Mouse (Mus musculus): Measurements from ENCODE around the gene Ibtk. TPM values are rescaled to one million over a fixed set of nuclear protein-coding genes. Genes with fewer than 3 reads are reported as not detected.

Ibtk gene
- polyA plus RNA-seq, 1 experiment, result 47.9 TPM

- no peaks in the 10 kb centered on the region for H3K27me3 ChIP-seq (ENCODE audit: control insufficient read depth, insufficient read depth, low read length, poor library complexity, severe bottlenecking)
- no peak overlapping the region for H3K27ac ChIP-seq (ENCODE audit: insufficient read depth, low read length)
- no peak for TF ChIP-seq CTCF (IDR thresholded peaks at IDR 0.05; ENCODE audit: low read depth, low read length)
- TF ChIP-seq POLR2A (IDR thresholded peaks at IDR 0.05; ENCODE audit: insufficient read depth, low read length), result no peak
- no peak for TF ChIP-seq EP300 (IDR thresholded peaks at IDR 0.05; ENCODE audit: insufficient read depth, low read depth, low read length)
- no peaks in the 10 kb centered on the region for H3K4me1 ChIP-seq (ENCODE audit: control insufficient read depth, insufficient read depth, low read length)
- no peaks in the 10 kb centered on the region for H3K9me3 ChIP-seq (replicated peaks; ENCODE audit: control insufficient read depth, insufficient read depth, low read length, poor library complexity, severe bottlenecking)
- H3K36me3 ChIP-seq (ENCODE audit: control insufficient read depth, insufficient read depth, low read length, poor library complexity, severe bottlenecking), result peaks cover 23% of the 10 kb centered on the region
- H3K4me3 ChIP-seq (ENCODE audit: low read depth, low read length), result no peak overlapping the region
- H3K9ac ChIP-seq (ENCODE audit: low read depth, poor library complexity, severe bottlenecking), result no peak overlapping the region
Observed at GRCm38 (mm10) chr9:85734821-85735220, 14.3 kb downstream of the Ibtk start.

GRCm38 (mm10) chr9:85724078-85724477 is 25.1 kb downstream of the Ibtk start:
- peaks cover 43% of the 10 kb centered on the region for H3K36me3 ChIP-seq (ENCODE audit: control insufficient read depth, insufficient read depth, low read length, poor library complexity, severe bottlenecking)
- H3K9me3 ChIP-seq (replicated peaks; ENCODE audit: control insufficient read depth, insufficient read depth, low read length, poor library complexity, severe bottlenecking), result no peaks in the 10 kb centered on the region
- TF ChIP-seq EP300 (IDR thresholded peaks at IDR 0.05; ENCODE audit: insufficient read depth, low read depth, low read length) (no peak), POLR2A (IDR thresholded peaks at IDR 0.05; ENCODE audit: insufficient read depth, low read length) (no peak), CTCF (IDR thresholded peaks at IDR 0.05; ENCODE audit: low read depth, low read length) (no peak)
- H3K4me3 ChIP-seq (ENCODE audit: low read depth, low read length), result no peak overlapping the region
- no peaks in the 10 kb centered on the region for H3K27me3 ChIP-seq (ENCODE audit: control insufficient read depth, insufficient read depth, low read length, poor library complexity, severe bottlenecking)
- H3K27ac ChIP-seq (ENCODE audit: insufficient read depth, low read length), result no peak overlapping the region
- no peak overlapping the region for H3K9ac ChIP-seq (ENCODE audit: low read depth, poor library complexity, severe bottlenecking)
- H3K4me1 ChIP-seq (ENCODE audit: control insufficient read depth, insufficient read depth, low read length), result no peaks in the 10 kb centered on the region

- Histone ChIP-seq H3K9me3 (replicated peaks; ENCODE audit: control insufficient read depth, insufficient read depth, low read length, poor library complexity, severe bottlenecking) (no peaks in the 10 kb centered on the region), H3K27ac (ENCODE audit: insufficient read depth, low read length) (no peak overlapping the region), H3K4me1 (ENCODE audit: control insufficient read depth, insufficient read depth, low read length) (no peaks in the 10 kb centered on the region), H3K36me3 (ENCODE audit: control insufficient read depth, insufficient read depth, low read length, poor library complexity, severe bottlenecking) (peaks cover 51% of the 10 kb centered on the region), H3K9ac (ENCODE audit: low read depth, poor library complexity, severe bottlenecking) (no peak overlapping the region), H3K4me3 (ENCODE audit: low read depth, low read length) (no peak overlapping the region), H3K27me3 (ENCODE audit: control insufficient read depth, insufficient read depth, low read length, poor library complexity, severe bottlenecking) (no peaks in the 10 kb centered on the region)
- TF ChIP-seq EP300 (IDR thresholded peaks at IDR 0.05; ENCODE audit: insufficient read depth, low read depth, low read length) (no peak), POLR2A (IDR thresholded peaks at IDR 0.05; ENCODE audit: insufficient read depth, low read length) (no peak), CTCF (IDR thresholded peaks at IDR 0.05; ENCODE audit: low read depth, low read length) (no peak)
Observed at GRCm38 (mm10) chr9:85717336-85717735, 31.8 kb downstream of the Ibtk start.

- peaks cover 44% of the 10 kb centered on the region for H3K36me3 ChIP-seq (ENCODE audit: control insufficient read depth, insufficient read depth, low read length, poor library complexity, severe bottlenecking)
- H3K4me1 ChIP-seq (ENCODE audit: control insufficient read depth, insufficient read depth, low read length), result no peaks in the 10 kb centered on the region
- H3K27ac ChIP-seq (ENCODE audit: insufficient read depth, low read length), result no peak overlapping the region
- TF ChIP-seq CTCF (IDR thresholded peaks at IDR 0.05; ENCODE audit: low read depth, low read length) (no peak), EP300 (IDR thresholded peaks at IDR 0.05; ENCODE audit: insufficient read depth, low read depth, low read length) (no peak), POLR2A (IDR thresholded peaks at IDR 0.05; ENCODE audit: insufficient read depth, low read length) (no peak)
- no peaks in the 10 kb centered on the region for H3K27me3 ChIP-seq (ENCODE audit: control insufficient read depth, insufficient read depth, low read length, poor library complexity, severe bottlenecking)
- H3K9me3 ChIP-seq (replicated peaks; ENCODE audit: control insufficient read depth, insufficient read depth, low read length, poor library complexity, severe bottlenecking), result no peaks in the 10 kb centered on the region
- no peak overlapping the region for H3K9ac ChIP-seq (ENCODE audit: low read depth, poor library complexity, severe bottlenecking)
- H3K4me3 ChIP-seq (ENCODE audit: low read depth, low read length), result no peak overlapping the region
Observed at GRCm38 (mm10) chr9:85707302-85707701, 41.8 kb downstream of the Ibtk start.

- TF ChIP-seq CTCF (IDR thresholded peaks at IDR 0.05; ENCODE audit: low read depth, low read length) (no peak), EP300 (IDR thresholded peaks at IDR 0.05; ENCODE audit: insufficient read depth, low read depth, low read length) (no peak), POLR2A (IDR thresholded peaks at IDR 0.05; ENCODE audit: insufficient read depth, low read length) (no peak)
- Histone ChIP-seq H3K9me3 (replicated peaks; ENCODE audit: control insufficient read depth, insufficient read depth, low read length, poor library complexity, severe bottlenecking) (no peaks in the 10 kb centered on the region), H3K27me3 (ENCODE audit: control insufficient read depth, insufficient read depth, low read length, poor library complexity, severe bottlenecking) (no peaks in the 10 kb centered on the region), H3K4me1 (ENCODE audit: control insufficient read depth, insufficient read depth, low read length) (no peaks in the 10 kb centered on the region), H3K9ac (ENCODE audit: low read depth, poor library complexity, severe bottlenecking) (no peak overlapping the region), H3K4me3 (ENCODE audit: low read depth, low read length) (no peak overlapping the region), H3K36me3 (ENCODE audit: control insufficient read depth, insufficient read depth, low read length, poor library complexity, severe bottlenecking) (peaks cover 24% of the 10 kb centered on the region), H3K27ac (ENCODE audit: insufficient read depth, low read length) (no peak overlapping the region)
Observed at GRCm38 (mm10) chr9:85701981-85702380, 47.2 kb downstream of the Ibtk start.

- Histone ChIP-seq H3K4me3 (ENCODE audit: low read depth, low read length) (no peak overlapping the region), H3K36me3 (ENCODE audit: control insufficient read depth, insufficient read depth, low read length, poor library complexity, severe bottlenecking) (peaks cover 7% of the 10 kb centered on the region)
- TF ChIP-seq POLR2A (IDR thresholded peaks at IDR 0.05; ENCODE audit: insufficient read depth, low read length) (no peak), EP300 (IDR thresholded peaks at IDR 0.05; ENCODE audit: insufficient read depth, low read depth, low read length) (no peak), CTCF (IDR thresholded peaks at IDR 0.05; ENCODE audit: low read depth, low read length) (no peak)
Observed at GRCm38 (mm10) chr9:85695606-85696005, 53.5 kb downstream of the Ibtk start.

More at GRCm38 (mm10) chr9:85695606-85696005, 53.5 kb downstream of the Ibtk start:
- Histone ChIP-seq H3K27ac (ENCODE audit: insufficient read depth, low read length) (no peak overlapping the region), H3K27me3 (ENCODE audit: control insufficient read depth, insufficient read depth, low read length, poor library complexity, severe bottlenecking) (no peaks in the 10 kb centered on the region), H3K9ac (ENCODE audit: low read depth, poor library complexity, severe bottlenecking) (no peak overlapping the region), H3K4me1 (ENCODE audit: control insufficient read depth, insufficient read depth, low read length) (no peaks in the 10 kb centered on the region), H3K9me3 (replicated peaks; ENCODE audit: control insufficient read depth, insufficient read depth, low read length, poor library complexity, severe bottlenecking) (no peaks in the 10 kb centered on the region)
